26 mouse cellular contexts compared by ENCODE assay signal in the genomic region with DNA sequence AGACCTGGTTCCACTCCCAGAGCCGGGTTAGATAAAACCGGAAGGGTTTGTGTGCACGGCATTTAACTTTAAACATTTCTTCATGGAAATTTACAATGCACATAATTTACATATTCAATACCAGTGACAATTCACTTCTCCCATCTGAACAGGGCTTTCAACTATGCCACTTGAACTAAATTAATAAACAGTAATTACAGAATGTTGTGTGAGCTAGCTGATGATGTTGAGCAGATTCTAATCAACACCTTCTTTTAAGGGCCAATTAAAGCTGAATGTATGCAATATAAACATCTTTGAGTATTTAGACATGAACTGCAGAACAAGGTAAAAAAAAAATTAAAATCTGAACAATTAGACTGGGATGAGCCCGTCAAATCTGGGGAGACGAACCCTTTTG.
"Had no signal": no experiment of that assay in that cellular context is flagged by ENCODE, and none has a peak within 500 bp of the region (broad histone marks: within the 10 kb centered on the region; RNA-seq: fewer than 3 reads in every experiment).

No protein-coding gene starts in this region.

- H3K9me3 ChIP-seq: heart, embryonic 13.5 days; heart, embryonic 15.5 days; hindbrain, embryonic 13.5 days; hindbrain, embryonic 15.5 days; limb, embryonic 10.5 days; limb, embryonic 12.5 days; liver, embryonic 13.5 days; liver, embryonic 15.5 days had no signal

- H3K4me2 ChIP-seq: heart, embryonic 11.5 days; heart, embryonic 13.5 days; heart, embryonic 15.5 days; hindbrain, embryonic 13.5 days; hindbrain, embryonic 15.5 days; limb, embryonic 12.5 days; liver, embryonic 11.5 days; liver, embryonic 13.5 days; liver, embryonic 15.5 days had no signal

- H3K4me3 ChIP-seq: heart, adult 2 months; heart, embryonic 13.5 days; heart, embryonic 15.5 days; hindbrain, embryonic 13.5 days; hindbrain, embryonic 15.5 days; layer of hippocampus, adult 2 months; left cerebral cortex, adult 2 months; limb, embryonic 10.5 days; limb, embryonic 12.5 days; liver, embryonic 13.5 days; liver, embryonic 15.5 days had no signal

- H3K9ac ChIP-seq: heart, embryonic 13.5 days; heart, embryonic 15.5 days; hindbrain, embryonic 13.5 days; hindbrain, embryonic 15.5 days; limb, embryonic 12.5 days; liver, embryonic 13.5 days; liver, embryonic 15.5 days had no signal

- H3K36me3 ChIP-seq: heart, embryonic 13.5 days; heart, embryonic 15.5 days; hindbrain, embryonic 13.5 days; hindbrain, embryonic 15.5 days; limb, embryonic 10.5 days; limb, embryonic 12.5 days; liver, embryonic 13.5 days; liver, embryonic 15.5 days had no signal

- H3K27ac ChIP-seq: heart, adult 2 months; heart, embryonic 13.5 days; heart, embryonic 15.5 days; hindbrain, embryonic 13.5 days; hindbrain, embryonic 15.5 days; hindbrain, postnatal 0 days; layer of hippocampus, adult 2 months; left cerebral cortex, adult 2 months; limb, embryonic 10.5 days; limb, embryonic 12.5 days; liver, embryonic 13.5 days; liver, embryonic 15.5 days had no signal

- ATAC-seq: hindbrain, postnatal 0 days; intestine, embryonic 16.5 days had no signal

- DNase-seq: gastrocnemius, postnatal 14 days; gastrocnemius, postnatal 36 days; heart, adult 2 months; heart, postnatal 14 days; heart, postnatal 36 days; kidney, adult 11 months; kidney, adult 2 months; kidney, adult 9 months; kidney, postnatal 10 days; kidney, postnatal 25 days; kidney, postnatal 4 days; liver; liver, embryonic 13.5 days had no signal

- H3K4me1 ChIP-seq: heart, embryonic 13.5 days; heart, embryonic 15.5 days; hindbrain, embryonic 13.5 days; hindbrain, embryonic 15.5 days; limb, embryonic 10.5 days; limb, embryonic 12.5 days; liver, embryonic 13.5 days; liver, embryonic 15.5 days had no signal

- H3K27me3 ChIP-seq: heart, embryonic 13.5 days; heart, embryonic 15.5 days; hindbrain, embryonic 13.5 days; hindbrain, embryonic 15.5 days; limb, embryonic 12.5 days; liver, embryonic 13.5 days; liver, embryonic 15.5 days had no signal
